Mouse (Mus musculus) spleen, postnatal 10 days (tissue): Measurements from ENCODE around the gene 2310033P09Rik.

Source experiments
- DNase-seq, 2 experiments: peaks; one replicate each; pipeline ENCODE4 v3.0.0; 2021 to 2022; ENCODE audit warnings: low spot score in 2 of 2

2310033P09Rik gene

DNA sequence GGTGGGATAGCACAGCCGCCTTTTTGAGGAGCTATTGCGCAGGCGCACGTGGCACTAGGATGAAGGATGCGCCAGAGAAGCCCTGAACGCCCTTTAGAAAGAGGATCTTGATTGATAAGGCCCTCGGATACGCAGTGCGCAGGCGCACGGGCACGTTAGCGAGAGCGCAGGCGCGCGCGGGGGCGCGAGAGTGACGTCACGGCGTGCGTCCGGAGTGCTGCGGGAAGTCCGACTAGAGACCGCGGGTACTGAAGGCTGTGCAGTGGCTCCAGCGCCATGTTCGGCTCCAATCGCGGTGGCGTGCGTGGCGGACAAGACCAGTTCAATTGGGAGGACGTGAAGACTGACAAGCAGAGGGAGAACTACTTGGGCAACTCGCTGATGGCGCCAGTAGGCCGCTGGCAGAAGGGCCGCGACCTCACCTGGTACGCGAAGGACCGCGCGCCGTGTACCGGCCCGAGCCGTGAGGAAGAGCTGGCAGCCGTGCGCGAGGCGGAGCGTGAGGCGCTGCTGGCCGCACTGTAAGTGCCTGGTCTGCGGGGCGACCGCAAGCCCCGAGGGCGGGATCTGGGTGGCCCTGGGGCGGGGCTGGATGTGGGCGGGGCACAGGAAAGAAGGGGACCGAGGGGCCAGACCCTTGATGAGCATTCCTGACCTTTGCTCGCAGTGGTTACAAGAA is at the start of gene 2310033P09Rik:
2310033P09Rik (plus strand) TSS at position 169 of the 679 bp plus-strand sequence.
- DNase-seq = peak; percentile 90 to 93

DNA sequence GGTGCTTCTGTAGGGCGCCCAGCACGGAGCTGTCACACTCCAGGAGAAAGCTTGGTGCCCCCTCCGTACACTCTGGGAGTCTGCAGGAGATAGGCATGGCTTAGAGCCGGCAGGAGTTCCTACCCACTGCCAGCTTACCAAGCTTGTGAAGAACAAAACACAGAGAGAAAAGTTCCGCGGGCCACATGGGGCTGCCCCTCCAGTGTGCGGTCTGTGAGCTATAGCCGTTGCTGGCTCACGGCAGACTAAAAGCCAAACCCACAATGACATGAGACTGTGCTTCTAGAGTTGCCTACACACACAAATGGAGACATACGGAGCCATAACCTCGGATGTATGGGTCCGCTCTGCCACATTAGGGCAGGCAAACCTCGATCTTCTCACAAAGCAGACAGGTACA is 49.0 kb upstream of the 2310033P09Rik start:
- DNase-seq = no peak

DNA sequence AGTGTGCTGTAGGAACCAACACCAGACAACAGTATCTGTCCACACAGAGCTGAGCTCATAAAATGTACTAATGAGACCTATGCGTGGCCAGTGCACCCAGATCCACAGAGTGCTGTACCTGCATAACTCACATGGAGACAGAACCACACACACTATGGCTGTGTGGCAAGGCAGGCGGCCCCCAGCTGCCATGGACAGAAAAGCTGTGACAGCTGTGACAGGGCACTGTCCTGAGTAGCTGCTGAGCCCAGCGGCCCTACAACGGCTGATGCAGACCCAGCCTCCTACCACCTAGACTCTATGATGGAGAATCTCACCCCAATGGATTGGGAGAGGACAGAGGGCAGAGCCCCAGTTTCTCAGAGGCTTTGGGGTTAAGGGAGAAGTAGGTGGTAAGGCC is 48.6 kb upstream of the 2310033P09Rik start:
- DNase-seq = no peak

DNA sequence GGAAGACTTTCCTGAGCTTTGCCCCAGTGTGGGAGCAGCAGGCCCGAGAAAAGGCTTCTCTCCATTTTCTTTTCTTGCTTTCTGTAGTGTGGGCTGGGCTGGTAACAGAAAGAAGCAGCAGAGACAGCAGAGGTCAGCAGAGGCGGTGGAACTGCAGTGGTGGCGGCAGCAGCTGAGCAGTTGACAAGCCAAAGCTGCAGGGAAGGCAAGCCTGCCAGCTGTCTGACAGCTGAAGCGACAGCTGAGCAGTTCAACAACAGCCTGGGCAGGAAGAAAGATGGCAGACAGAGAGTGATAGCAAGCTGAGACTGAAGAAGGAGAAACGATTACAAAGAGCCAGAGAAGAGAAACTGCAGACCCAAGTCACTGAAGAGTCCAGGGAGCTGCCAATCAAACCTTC is 46.7 kb upstream of the 2310033P09Rik start:
- no peak for DNase-seq

DNA sequence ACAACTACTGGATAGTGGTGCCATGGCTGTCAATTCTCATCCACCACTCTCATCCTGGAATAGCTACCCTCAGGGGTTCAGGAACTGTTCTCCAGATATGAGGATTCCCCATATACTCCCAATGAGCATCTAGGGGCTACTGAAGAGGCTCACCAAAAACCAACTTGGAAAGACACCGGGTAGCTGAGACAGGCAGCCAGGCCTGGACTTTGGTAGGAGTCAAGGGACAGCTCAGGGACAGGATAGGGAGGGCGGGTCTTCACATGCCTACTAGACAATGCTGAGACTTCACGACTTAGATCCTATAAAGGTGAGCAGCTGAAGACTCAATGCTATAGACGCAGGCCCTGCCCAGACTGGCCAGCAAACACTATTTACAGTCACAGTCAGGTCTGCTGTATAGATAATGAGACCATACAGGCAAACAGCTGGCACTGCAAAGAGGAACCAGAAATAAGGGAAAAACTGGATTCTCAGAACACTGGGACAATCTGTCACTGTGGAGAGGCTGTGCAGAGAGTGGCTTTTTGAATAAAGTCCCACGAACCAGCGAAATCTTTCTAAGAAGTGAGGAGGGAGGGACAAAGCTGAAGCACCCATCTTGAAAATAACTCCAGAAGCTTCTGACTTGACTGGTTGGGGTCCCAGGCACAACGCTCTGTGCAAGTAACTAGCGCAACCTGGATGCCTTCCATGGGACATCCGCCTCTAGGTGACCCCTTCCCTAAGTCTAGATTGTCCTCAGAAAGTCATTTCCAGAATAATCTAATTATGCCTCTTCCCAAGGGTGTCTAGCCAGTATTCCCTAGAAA is 45.5 kb upstream of the 2310033P09Rik start:
- no peak for DNase-seq

DNA sequence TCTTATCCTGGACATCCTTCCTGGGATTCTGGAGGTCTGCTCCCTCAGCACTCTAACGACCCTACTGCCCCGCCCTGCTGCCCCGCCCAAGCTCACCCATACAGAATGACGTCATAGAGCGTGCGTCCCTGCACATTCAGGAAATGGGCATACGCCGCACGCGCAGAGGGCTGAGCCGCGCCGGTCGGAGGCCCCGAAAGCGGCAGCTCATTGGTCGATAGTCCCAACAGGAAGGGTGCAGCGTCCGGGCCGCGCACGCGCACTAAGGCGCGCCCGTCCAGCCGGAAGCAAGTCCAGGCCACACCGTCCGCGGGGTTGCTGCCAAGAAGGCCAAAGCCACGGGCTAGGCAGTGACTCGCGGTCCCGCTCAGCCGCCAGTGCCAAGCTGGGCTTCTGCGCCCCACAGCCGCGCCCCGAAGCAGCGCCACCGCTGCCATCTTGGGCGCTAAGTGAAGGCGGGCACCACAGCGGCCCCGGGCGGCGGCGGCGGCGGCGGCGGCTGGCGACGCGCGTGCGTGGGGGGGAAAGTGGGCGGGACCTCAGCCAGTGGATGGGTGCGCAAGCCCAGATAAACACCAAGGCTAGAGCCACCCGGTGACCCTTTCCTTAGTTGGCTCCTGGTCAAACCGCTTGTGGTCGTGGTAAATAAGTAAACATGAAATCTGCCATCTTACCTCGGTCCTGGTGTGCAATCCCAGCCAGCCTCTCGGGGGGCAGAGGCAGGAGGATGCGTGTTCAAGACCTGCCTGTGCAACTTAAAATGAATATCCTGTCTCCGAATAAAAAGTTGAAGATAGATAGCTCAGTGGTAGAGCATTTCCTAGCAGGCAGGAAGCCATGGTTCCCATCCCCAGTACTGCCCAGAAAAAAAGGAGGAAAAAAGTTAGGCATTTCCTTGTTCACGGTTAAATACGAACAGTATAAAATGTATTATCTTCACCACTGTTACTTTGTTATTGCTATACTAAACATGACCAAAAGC is 44.6 kb upstream of the 2310033P09Rik start, which contains the start of gene Iba57:
Iba57 (minus strand) TSS at position 485 of the 982 bp plus-strand sequence.
- DNase-seq = peak; percentile 95 to 97

DNA sequence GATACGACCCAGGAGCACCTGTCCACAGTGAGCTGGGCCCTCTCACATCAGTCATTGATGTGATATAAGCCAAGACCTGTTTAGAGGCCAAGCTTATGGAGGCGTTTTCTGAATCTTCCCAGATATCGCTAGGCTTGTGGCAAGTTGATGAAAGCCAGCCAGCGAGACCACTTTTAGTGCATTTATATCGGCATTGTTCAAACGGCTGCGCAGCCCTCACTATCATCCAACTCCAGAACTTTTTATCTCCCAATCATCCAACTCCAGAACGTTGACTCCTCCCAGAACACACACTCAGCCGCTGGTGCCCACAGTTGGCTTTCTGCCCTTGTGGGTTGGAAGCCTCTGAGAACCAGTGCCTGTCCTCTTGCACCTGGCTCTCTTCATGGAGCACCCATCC is 43.7 kb upstream of the 2310033P09Rik start:
- DNase-seq = peak; percentile 78 to 85

DNA sequence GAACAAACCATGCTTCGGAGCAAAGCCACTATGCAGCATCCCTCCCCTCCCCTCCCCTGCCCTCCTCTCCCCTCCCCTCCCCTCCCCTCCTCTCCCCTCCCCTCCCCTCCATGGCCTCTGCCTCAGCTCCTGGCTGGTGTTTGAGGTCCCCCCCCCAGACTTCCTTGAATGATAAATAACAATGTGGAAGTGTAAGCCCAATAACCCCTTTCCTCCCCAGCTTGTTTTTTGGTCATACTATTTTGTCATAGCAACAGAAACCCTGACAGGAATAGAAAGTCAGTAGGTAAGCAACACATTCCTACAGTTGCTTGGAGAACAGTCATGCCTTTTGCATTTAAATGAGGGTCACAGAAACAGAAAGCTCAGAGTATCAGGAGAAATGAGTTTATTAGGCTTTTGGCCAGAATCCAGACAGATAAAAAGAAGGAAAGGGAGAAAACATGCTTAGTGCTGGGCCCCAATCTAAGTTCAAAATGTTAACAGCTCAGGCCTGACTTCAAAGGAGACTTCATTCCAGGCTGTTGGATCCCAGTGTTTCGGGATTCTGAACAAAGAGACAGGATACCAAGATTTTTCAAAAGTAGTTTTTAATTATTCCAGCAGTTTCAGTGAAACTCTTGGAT is 42.4 kb upstream of the 2310033P09Rik start:
- no peak for DNase-seq

DNA sequence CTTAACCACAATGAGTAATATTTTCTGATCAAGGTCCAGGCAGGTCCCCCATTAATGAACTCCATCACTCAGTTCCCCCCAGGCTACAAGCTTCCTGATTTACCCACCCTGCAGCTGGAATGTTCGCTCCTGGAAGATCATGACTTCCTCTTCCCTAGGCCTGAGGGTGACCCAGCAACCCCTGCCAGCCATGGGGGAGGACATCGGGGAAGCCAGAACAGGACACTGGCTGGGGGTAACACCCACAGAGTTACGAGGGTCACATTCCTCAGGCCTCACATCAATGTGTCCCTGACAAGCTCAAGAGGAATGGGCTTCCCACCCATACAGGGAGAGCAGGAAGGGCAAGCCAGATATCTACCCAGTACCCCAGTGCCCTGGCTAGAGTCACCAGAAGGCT is 38.3 kb upstream of the 2310033P09Rik start:
- DNase-seq = no peak

DNA sequence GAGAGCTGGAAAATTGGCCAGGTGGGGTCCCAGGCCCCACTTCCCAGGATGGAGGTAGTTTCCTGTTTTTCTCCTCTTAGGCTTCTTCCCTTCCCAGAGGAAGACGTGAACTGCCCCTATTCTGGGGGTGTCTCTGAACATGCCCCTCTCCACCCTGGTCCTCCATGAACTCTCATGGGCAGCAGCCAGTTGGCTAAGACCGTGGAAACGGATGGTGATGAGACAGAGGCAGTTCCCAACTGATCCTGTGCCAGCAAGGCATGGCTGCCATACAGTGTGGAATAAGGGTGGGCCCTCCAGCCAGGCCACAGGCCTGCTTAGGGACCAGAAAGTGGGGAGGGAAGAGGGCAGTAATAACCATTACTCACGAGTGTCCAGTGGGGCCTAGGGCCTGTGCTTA is 37.6 kb upstream of the 2310033P09Rik start:
- no peak for DNase-seq

DNA sequence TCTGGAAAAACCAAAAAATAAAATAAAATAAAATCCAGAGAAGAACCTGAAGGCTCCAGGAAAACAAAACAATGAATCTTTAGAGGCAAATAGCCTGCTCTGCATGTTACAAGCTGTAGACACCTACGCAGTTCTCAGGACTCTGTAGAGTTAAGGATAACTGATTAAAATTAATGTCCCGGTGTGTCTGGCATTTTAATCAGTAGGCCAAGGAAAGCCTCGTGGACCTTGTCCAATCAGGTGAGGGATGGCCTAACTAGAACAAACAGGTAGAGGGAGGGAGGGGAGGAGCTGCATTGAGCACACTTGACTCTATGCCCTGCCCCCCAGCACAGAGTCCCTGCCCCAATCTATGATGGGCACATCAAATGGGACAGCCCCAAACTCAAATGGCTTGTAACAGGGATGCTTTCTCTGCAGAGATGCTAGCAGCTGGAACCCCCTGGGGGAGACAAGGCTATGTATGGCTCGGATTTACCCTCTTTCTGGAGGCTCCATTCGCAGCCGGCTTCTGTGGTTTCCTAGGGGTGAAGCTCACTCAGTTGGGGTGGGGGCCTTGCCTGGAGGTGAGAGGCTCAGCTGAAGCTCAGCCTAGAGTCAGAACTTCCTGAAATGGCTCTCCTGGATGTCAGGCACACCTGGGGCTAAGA is 33.8 kb upstream of the 2310033P09Rik start:
- DNase-seq = no peak

DNA sequence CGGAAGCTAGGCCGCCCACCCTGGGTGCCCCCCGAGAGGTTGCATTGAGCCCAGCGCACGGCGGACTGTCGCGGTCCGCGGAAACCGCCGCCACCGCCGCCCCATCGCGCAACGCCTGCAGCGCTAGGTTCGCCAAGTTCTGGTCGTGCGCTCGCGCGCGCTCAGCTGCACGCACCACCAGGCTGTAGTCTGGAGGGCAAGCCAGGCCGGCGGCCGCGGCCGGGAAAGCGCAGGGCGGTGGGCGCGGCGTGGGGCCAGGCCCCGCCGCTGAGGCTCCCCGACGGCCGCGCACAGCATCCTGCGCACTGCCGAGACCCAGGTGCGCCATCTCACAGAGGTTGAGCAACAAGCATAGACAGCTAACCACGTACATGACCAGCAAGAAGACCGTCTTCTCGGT is 31.6 kb upstream of the 2310033P09Rik start:
- DNase-seq = no peak

DNA sequence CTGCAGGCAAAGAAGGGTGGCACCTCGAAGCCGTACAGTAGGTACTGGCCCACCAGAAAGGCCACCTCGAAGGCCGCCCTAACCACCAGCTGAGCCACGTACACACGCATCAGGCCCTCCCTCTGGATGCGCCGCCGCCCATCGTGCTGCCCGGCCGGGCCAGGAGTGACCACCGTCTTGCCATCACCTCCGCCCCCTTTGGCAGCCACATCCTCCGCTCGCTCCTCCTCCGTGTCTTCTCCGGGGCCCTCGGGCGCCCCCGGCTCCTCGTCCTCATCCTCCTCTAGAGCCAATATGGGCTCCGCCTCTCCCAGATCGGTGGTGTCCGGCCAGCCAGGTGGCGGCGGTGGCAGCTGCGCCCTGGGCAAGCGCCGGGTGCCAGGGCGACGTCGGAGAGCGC is 31.2 kb upstream of the 2310033P09Rik start:
- DNase-seq = no peak

DNA sequence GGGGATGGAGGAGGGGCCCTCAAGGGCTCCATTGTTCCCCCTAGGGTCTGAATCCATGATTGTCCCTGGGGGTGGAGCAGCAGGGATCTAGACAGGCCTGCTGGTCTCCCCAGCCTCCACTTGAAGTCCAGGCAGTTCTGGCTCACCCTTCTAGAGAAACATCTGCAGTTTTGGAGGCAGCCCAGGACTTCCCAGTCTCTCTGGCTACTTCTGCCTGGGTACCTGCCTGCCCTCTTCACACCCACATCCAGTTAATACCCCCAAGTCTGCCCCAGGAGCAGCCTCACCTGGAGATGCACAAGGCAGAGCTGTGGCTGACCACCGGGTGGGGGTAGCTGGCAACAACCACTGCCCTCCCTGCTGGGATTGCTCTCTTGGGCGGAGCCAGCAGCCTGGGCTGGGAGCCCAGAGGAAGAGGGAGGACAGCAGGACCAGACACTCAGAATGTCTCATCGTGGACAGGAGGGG is 25.2 kb upstream of the 2310033P09Rik start, which contains the start of gene Gjc2:
Gjc2 (minus strand) TSS at position 350 of the 468 bp plus-strand sequence.
- DNase-seq = no peak

DNA sequence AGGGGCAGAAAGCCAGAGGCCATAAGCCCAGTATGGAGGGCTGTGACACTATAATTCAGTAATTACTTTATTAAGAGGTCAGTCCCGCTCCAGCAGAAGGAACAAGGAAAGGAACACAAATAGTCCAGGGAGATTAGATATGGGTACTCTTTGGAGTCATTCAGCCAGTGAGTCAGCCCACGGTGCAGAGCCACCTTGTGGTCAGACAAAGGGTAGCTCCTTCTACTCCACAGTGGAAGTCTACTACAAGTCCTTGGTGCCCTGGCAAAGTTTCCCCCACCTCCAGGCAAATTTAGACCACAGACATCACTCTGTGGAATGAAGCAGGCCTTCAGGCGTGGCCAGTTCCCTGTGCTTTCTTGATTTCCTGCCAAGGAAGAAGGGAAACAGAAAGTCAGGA is 24.3 kb upstream of the 2310033P09Rik start:
- peak in 1 of 2 experiments; percentile 76 for DNase-seq

DNA sequence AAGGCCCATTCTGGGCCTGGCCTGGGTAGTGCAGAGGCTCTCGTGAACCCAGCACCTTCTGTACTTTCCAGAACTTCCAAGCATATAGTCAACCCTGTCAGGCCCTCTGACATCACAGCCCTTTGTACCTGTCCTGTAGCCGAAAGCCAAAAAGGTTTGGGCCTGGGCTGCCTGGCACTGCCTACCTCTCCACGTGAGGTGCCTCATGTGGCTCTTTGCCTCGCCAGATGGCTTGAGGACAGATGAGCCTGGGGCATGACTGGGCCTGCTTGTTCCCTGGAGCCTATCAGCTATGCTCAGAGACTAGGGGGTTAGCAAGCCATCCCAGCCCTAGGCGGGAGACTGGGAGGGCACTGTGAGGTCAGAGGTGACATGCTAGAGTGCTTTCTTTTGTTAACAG is 22.6 kb upstream of the 2310033P09Rik start:
- no peak for DNase-seq

DNA sequence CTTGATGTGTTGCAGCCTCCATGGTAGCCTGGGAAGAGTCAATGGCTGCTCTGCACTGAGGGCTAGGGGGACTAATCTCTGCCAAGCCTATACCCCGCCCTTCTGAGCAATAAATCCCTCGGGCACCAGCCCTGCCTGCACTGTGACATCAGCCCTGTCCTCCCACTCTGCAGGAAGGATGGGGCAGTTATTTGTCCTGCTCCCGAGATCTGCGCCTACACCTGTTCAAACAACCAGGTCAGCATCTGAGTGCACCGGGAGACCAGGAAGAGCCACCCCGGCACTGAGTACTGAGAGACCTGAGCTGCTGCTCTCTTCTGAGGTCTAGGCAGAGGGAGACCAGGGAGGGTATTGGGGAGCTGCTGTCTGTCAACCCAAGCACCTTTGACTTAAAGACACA is 20.4 kb upstream of the 2310033P09Rik start:
- no peak for DNase-seq

DNA sequence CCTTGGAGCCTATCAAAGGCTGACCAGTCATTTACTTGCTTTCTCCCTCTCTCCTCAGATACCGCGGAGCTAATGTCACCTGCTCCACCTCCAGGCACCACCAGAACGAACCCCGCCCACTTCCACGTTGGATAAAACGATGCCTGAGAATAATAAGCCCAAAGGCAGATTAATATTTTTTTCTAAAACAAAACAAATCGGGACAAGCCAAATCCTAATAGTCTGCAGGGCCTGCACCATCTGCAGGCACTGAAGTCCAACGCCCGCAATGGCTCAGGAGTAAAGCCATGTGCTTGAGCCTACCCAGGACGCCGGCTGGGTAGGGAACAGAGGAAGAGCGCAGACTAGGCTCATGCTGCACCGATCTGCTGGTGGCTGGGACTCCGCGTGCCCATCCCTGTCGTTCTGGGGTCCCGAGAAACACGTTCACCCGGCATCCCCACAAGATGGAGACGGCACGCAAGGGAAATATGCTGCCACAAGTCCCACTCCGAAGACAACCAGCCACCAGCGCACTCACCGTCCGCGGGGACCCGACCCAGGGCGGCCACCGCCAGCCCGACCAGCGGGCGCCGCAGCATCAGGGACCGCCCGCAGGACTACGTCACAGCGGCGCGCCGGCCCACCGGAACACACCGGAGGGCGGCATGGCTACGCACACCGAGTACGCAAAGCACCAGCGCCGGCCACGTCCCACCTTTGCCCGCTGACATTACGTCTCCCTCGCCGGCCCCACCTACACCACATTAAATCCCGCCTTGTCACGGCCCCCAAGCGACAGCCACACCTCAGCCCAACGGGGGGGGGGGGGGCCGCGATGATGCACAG is 16.7 kb upstream of the 2310033P09Rik start:
- DNase-seq = peak; percentile 84 to 91

DNA sequence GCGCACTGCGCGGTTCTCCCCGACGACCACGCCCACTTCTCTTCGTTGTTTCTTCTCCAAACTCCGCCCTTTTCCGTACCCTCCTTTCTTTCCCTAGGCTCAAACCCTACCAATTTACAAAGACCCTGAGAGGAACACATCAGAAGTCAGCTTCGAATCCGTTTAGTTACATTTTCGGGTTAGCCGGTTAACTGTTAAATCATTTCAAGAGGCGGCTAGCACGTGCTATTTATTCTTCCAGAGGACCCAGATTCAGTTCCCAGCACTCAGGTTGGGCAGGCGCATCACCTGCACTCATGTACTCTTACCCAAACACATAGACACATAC is 16.1 kb upstream of the 2310033P09Rik start, which contains the start of gene Guk1:
Guk1 (minus strand) TSS at position 154 of the 328 bp plus-strand sequence.
- no peak for DNase-seq

DNA sequence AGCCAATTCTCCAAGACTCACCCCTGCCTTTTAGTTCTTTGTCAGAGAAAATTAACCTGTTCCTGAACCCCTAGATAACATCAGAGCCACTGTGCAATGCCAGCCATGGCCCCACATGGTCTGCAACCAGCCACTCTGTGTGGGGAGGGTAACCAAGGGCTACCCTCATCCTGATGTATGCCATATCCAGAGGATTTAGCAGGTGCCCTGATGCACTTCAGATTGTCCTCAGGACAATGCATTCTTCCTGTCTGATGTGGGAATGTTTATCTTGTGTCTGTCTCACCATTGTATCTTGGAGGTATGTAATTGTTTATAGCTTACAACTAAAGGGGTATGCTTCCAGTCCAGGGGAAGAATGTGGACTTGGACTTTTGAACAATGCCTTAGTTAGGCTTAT is 11.9 kb upstream of the 2310033P09Rik start:
- DNase-seq = no peak
